Mouse (Mus musculus) left cerebral cortex, adult 8-10 months (tissue): ENCODE data around the gene Hist1h4i. TPM values are rescaled to one million over a fixed set of nuclear protein-coding genes. Genes with fewer than 3 reads are reported as not detected.

ENCODE experiments used
- DNase-seq, 2 experiments: peaks; one replicate each; pipeline ENCODE4 v3.0.0; 2022; ENCODE audit warnings: low spot score in 2 of 2
- total RNA-seq, 4 experiments: library from RNA; stranded (reverse); gene quantifications; 2 replicates each; pipeline ENCODE4 v1.2.4; 2022

The Hist1h4i gene
- total RNA-seq, 4 experiments from 2014 or later = 62.0 to 71.0 (median 68.4) TPM

DNA sequence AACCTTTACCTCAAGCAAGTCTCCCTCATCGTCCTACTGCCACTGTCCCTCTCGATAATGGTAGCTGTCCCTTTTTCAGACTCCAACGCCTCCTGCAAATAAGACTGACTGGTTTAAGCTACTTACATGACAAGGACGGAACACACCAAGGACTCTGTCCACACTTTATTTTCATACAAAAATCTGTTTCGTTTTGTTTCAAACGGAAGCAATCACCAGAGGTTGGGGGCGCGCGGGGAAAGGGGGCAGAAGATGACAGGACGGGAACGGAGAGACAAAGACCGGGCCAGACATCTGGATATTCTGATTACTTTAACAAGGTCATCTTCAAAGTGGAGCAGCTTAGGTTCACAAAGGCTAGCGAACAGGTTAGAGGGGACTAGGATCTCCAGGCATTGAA, 27.4 kb downstream of the Hist1h4i start:
- DNase-seq = no peak

DNA sequence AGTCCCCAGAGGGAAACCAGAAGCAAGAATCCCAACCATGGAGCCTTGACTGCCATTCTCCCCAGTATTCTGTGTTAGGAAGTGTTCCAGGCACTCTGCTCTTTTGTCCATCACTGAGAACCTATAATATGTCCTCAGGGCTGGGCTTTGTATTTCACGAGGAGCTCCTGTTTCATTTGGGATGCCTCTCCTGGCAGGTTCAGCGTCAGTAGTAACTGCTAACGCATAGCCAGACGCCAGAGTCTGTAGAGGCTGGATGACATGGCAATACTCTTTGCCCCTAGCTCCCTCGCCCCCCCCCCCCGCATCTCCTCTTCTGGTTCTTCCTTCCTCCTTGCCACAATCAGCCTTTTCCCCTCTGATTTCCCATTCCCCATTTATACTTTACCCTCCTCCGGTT, 31.5 kb downstream of the Hist1h4i start, which contains the start of gene Prss16:
Gene Prss16, minus strand, starts transcription at position 101 of the 400 bp plus-strand sequence.
- DNase-seq = no peak

DNA sequence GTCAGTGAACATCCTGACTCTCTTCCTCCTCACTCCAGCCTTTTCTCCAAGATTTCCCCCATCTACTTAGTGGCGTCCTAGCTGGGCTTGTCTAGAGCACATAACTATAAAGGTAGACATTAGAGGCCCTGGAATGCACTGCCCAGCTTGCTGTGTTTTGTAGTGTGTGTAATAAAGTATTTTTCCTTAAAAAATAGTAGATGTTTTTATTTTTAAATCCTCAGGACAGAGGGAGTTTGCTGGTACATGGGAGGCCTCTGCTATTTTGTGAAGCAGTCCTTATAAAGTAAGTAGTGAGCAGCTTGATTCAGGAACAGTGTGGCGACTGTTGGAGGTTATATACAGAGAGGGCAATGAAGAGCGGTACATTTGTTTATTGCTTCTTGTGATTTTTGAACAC, 32.5 kb downstream of the Hist1h4i start:
- DNase-seq = no peak

DNA sequence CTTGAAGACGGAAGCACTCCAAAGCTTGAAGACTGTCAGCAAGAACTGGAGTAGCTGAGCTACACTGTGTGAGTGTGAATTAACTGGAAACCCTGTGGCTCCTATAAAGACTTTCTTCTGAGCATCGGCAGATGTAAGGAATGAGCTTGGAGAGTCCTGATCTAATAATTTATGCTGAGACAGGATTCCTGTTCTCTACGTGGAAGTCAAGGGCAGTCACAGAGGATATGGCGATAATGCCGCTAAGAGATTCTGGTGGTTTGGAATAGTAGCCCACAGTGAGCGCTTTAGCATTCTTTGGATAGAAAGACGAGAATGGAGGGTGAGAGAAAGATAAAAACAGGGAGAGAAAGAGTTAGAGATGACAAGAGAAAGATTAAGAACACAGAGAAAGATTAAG, 33.3 kb downstream of the Hist1h4i start:
- no peak for DNase-seq

DNA sequence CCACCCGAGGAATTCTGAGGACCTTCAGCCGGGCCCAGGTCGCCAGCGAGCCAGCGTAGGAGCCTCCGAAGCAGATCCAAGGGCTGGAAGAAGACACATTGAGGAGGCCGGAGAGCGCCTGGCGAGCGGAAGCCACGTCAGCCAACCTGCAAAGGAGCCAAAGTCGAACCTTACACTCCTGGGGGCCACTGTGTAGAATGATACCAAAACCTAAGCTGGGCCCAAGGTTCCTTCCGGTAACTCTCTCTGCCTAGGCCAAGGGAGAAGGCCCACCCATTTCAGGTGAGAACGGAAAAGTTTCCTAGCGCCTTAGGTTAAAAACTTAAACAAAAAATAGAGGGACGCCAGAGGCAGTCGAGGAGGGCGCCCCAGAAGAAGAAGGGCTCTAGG, 34.0 kb downstream of the Hist1h4i start:
- DNase-seq = no peak

DNA sequence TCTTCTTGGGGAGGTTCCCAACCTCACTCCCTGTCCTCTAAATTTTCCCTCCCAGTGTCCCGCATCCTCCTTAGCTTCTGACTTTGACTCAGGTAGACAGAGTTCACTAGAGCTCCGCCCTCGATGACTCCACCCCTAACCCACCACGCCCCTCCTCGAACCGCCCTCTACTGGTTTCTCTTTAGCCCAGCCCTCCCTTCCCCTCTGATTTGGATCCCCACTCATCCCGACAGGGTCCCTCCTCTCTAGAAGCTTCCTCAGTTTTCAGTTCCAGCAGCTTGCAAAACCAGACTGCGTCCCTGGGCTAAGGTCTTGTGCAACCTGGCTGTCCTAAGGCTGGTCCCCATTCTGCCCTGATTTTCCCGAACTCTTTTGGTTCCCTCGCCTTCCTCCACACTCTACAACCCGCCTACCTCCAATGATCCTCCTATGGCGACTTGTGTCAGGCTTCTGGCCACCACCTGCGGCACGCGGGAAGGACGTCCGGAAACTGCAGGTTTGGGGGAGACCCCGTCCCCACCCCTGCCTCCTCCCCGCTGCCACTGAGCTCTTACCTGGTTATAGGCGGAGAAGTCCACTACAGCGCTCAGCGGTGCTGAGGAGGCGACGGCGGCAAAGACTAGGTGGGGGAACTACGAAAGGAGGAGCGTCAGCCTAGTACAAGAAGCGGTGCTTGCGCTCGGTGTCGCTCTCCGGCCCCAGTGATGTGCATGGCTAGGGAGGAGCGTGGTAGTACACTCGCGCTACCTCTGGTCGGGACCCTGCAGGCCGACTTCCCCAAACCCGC, 34.6 kb downstream of the Hist1h4i start:
- DNase-seq = no peak

DNA sequence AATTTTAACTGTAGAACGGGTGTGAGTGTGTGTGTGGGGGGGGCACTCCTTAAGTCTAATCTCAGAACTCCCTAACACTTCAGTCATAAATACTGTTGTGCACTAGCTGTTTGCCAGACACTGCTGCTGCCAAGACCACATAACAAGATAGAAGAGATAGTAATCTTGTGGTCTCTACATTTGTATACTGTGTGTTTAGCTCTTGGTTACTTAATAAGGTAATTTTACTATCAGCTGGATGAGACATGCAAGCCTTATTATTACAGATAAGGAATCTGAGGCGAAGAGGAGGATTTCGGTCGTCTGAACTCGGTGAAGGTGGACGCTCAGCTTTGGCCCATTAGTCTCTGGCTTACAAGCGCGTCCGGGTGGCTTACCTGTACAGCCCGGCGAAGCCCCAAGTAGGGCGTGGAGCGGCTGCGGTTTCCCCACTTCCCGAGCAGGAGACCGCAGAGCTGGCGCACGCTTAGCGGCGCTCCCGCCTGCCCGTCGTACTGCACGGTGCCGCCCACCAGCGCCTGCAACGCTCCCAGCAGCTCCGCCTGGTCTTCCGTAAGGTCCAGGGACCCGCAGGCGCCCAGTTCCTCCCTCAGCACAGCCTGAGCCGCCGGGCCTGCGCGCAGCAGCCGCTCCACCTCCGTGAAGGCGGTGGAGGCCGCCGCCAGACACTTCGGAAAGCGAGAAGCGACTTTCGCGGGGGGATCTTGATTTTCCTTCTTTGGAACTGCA, 35.4 kb downstream of the Hist1h4i start:
- no peak for DNase-seq

DNA sequence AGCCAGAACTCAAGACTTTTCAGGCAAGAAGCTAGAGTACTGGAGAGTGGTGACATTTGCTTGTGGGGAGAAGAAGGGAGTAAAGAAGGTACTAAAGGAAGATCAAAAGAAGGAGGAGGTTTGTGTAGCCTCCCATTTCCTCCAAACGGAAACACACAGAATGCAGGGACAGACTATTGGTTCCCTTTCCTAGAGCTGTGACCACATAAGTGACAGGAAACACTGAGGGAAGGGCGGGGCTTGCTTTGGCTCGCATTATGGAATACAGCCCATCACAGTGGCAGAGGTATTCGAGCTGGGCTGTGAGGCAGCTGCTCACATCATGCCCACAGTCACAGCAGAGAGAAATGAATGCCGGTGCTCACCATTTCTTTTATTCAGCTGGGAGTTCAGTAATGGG, 39.3 kb downstream of the Hist1h4i start:
- DNase-seq = no peak

DNA sequence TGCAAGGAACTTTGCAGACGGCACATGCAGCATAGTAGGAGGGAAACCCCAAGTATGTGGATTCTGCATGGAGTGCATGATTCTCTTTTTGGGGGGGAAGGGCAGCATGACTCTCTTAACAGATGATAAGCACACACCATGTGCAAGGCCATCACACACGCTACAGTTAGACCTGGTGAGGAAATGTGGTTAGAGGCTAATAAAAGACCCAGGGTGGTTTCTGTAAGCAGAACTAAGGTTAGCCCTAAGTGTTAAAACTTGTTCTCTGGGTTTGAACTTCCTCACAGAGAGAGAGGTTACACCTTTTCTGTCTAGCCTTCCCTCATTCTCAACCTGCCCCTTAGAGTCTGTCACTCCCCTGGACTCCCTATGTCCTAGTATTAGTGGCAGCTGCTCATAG, 39.8 kb downstream of the Hist1h4i start:
- no peak for DNase-seq

DNA sequence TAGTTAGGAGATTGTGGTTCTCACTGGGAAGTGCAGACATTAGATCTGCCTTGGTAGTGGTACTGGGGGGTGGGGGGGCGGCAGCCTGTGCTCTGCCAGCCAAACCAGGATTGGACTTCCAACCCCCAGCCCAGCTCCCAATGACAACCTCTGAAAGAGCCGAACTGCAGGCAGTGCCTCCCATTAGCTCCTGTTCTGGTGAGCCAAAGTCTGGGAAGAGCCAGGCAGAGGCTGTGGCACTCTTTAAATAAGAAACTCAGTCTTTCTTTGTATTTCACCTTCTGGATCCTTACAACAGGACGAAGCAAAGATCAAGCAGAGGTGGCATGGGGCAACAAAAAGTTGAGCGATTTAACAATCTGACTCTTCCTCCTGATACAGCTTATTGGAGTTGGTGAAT, 42.0 kb downstream of the Hist1h4i start:
- DNase-seq = no peak

DNA sequence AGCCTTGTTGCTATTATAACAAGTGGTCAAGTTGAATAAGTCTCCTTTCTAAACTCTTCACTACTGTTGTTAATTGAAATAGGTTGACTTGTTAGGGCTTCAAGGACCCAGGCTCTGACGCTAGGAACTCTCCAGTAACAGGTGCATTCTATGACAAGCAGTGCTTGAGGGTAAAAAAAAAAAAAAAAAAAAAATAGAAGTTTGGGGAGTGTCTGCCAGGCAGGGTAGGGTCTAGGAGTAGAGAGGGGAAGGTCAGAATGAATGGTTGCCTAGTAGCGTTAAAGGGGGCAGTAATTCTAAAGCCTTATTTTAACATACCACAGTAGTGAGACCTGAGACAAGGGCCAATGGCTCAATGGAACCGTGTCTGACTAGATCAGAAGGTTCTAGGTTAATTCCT, 42.8 kb downstream of the Hist1h4i start:
- DNase-seq = no peak

DNA sequence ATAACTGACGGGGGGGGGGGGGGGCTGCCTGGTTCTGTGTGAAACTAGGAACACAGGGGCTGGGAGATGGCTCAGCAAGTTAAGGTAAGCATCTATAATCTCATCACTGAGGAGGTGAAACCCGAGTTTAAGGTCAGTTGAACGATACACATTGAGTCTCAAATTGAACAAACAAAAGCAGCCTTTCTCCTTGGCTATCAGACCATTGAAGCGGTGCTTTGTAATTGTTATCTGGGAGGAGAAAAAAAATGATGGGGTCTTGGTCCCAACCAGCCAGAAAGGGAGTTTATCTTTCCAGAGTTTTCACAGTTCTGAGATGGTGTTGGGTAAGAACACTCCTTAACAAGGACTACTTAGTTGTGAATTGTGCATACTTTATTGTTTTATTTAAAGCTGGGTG, 43.3 kb downstream of the Hist1h4i start:
- no peak for DNase-seq

DNA sequence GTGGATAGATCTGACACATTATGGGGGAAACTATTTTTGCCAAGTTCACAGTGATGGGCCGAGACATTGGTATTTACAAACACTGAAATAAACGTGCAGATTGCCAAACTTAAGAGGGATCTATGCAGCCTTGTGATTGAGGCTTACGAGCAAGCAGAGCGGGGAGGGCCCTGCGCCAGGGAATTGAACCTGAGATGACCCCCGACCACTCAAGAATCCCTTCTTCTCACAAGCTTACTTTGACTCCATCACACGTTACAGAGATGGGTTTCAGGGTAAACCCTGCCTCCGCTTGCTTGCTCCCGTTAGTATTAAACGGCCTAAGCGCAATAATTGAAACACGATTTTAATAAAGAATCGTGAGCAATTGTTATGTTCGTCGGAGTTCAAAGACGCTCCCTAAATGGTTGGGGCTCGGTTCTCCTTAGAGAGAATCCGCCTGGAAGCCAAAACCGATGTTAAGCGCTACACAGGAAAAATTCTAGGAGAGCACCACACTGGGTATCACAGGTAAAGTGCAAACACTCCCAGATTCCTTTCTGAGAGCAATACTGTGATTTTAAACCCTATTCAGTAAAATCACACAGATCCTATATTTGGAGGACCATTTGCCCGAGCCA, 43.9 kb downstream of the Hist1h4i start:
- no peak for DNase-seq

DNA sequence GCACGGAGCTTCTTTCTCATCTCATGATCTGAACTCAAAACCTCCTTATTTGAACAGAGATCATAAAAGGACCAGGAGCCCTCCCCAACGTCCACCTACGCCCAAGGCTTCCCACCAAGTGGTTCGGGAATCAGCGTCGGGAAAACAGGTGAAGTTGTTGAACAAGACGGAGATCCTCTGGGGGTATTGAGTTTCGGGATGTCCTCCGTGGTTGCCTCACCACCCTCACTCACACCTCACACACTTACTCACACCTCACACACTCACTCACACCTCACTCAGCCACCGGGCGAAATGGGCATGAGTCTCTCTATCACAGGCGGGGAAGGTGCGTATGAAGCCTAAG, 44.3 kb downstream of the Hist1h4i start:
- DNase-seq = no peak

DNA sequence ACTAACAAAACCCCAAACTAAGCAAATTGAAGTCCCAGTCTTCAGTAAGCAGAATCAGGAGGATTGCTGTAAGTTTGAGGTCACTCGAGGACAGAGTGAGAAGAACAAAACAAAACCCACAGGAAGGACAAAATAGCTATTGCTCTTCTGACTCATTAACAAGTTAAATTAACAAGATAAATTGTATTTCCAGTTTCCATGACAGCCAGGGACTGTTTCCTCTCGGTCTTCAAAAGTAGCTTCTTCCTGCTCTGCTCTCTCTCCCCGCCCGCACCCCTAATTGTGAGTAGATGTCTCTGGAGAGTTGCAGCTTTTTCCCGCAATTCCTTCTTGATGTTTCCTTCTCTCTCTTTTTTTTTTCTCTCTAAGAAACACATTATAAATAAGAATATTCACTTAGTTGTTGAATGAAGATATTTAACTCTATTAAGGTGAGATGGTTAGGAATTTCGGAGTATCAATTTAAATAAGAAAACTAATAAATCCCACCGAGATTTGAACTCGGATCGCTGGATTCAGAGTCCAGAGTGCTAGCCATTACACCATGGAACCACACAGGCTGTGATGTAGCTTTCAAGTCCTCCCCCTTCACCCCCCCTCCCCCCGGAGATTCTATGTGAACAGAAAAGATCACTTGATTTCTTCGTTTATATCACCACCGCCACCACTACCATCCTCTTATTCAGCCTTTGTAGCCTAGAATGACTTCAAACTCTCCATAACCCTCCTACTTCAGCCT, 44.9 kb downstream of the Hist1h4i start:
- no peak for DNase-seq

DNA sequence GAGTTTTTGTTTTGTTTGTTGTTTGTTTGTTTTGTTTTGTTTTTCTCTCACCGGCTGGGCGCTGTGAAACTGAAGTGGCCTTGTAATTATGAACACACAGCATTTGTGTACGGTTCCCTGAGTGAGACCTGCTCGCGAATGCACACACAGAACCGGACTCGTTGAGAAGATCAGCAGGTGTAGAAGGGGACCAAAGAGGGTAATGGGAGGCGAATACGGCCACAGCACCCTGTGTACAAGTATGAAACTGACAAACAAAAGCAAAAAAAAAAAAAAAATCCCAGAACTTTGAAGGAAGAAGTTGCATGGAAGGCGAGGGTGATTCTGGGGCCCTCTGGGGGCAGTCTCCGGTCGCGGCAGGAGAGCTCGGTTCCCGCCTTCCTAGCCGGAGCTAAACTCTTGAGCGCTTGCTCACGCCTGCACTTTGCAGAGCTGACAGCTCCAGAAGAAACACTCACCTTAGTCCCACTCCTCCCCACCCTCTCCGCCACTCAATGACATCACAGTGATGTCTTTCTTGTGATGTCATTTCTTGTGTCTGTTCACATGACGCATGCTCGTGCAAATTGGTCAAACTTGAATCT, 45.7 kb downstream of the Hist1h4i start:
- DNase-seq = no peak

DNA sequence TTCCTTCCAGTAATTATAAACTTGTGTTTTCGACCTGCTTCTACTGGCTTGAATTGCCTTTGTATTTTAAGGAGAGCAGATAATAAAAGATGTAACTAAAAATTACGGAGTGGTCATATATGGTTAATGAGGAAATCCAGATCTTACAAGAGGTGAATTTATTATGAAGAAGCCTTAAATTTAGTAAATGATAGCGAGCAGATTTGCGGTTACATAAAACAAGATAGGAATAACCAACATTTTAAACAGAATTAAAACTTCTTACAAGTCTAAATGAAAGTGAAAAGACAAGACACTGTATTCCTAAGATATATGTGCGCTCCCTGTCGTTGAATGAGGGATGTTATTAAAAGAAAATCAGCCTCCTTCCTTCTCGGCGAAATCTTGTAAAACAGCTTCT, 46.3 kb downstream of the Hist1h4i start:
- no peak for DNase-seq

DNA sequence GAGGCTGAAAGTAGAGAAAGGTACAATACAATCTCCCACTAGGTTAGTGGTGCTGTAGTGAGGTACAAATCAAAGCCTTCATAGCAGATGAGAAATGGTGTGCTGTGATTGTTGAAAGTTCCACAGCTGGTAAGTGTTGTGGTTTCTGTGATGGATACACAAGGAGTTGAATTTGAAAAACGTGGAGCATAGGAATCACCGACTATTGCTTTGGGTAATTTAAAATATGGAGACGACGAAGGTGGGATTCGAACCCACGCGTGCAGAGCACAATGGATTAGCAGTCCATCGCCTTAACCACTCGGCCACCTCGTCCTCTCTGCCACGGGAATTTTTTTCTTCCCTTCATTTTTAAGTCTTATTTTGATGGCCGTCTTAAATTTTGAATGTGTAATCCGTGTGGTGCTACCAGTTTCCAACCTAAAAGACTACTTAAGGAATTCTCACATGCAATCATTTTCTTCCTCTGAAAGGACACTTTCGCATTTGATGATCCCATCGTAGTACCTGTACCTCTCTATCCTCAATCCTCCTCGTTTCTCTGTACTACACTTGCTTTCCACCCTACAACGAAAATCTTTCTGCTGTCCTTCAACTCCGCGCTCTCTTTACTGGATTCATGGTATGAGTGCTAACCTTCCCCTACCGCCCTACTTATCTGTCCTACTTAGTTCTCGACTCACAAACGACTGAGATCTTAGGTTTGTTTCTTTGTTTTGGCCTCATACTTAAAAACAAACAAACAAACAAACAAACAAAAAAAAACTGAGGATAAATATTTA, 47.0 kb downstream of the Hist1h4i start:
- no peak for DNase-seq

DNA sequence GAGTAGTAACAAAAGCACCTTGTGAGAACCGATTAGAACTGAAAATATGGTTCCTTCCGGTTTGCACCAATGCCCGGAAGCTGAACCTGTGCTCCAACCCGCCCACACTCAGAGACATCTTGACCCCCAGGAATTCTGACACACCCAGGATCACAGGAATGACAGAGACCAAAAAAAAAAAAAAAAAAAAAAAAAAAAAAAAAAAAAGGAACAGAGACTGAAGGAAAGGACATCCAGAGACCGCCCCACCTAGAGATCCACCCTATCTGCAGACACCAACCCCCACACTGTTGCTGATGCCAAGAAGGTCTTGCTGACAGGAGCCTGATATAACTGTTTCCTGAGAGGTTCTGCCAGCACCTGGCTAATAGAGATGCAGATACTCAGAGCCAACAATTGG, 48.6 kb downstream of the Hist1h4i start:
- no peak for DNase-seq
